Mouse (Mus musculus): ENCODE data around the gene Olfr1123. TPM values are rescaled to one million over a fixed set of nuclear protein-coding genes. Genes with fewer than 3 reads are reported as not detected.
"Not testable (repeated sequence)": the region's sequence is repeated elsewhere in the genome, so short reads cannot be mapped to it uniquely, and the experiment has no call there.

Gene Olfr1123
- total RNA-seq (2014; rRNA removed): not detected in 2 replicates
- polyA plus RNA-seq (2015; fragmentation: Nextera tagmentation; extraction: Ambion mirVana): not detected in 2 replicates

GRCm38 (mm10) chr2:87416335-87416734 is at the start of gene Olfr1123:
Gene Olfr1123 (plus strand): TSS chr2:87416635.
- Histone ChIP-seq H3K4me2 (ENCODE audit: low read depth) (no peak within 1 kb of the TSS), H3K4me3 (ENCODE audit: low read depth, low read length) (no peak within 1 kb of the TSS), H3K9ac (no peak within 1 kb of the TSS), H3K4me1 (ENCODE audit: insufficient read depth) (no peaks in the 10 kb centered on the region), H3K9me3 (ENCODE audit: low read length) (no peaks in the 10 kb centered on the region), H3K27ac (ENCODE audit: low read depth, low read length) (no peak within 1 kb of the TSS), H3K27me3 (ENCODE audit: insufficient read depth, low read length) (no peaks in the 10 kb centered on the region), H3K36me3 (ENCODE audit: insufficient read depth) (no peaks in the 10 kb centered on the region)
- ATAC-seq (no peak), DNase-seq (no peak)
- TF ChIP-seq CTCF (IDR thresholded peaks at IDR 0.05; ENCODE audit: low read depth): no peak
- 82% methylated on average over 1 of the region's 1 CpGs for WGBS

DNA sequence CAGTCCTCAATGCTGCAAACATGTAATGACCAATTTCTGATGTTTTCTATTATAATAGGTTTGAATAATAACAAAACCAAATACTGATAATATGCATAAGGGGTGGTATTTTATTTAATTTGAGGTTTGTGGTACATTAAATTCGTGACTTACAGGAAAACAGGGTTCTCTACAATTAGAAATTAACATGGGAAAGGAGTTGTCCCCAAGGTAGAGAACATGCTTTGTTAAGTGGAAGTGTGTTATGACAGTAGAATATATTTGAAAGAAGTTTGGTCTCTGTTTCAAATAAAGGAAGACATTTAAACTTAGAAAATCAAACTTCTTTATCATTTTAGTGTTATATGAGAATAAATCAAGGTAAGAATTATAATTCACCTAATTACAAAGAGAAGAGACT is 46.8 kb upstream of the Olfr1123 start, which contains the start of gene Olfr1121:
Gene Olfr1121 (plus strand): TSS at position 301 of the 400 bp plus-strand sequence.
- H3K9me3 ChIP-seq (ENCODE audit: low read length): no peaks in the 10 kb centered on the region
- H3K4me2 ChIP-seq (ENCODE audit: low read depth): no peak within 1 kb of the TSS
- DNase-seq (no peak), ATAC-seq (no peak)
- no peak for TF ChIP-seq CTCF (IDR thresholded peaks at IDR 0.05; ENCODE audit: low read depth)
- no peak within 1 kb of the TSS for H3K9ac ChIP-seq
- no peaks in the 10 kb centered on the region for H3K27me3 ChIP-seq (ENCODE audit: insufficient read depth, low read length)
- H3K4me3 ChIP-seq (ENCODE audit: low read depth, low read length): no peak within 1 kb of the TSS
- no peaks in the 10 kb centered on the region for H3K4me1 ChIP-seq (ENCODE audit: insufficient read depth)
- no peaks in the 10 kb centered on the region for H3K36me3 ChIP-seq (ENCODE audit: insufficient read depth)
- 25% methylated on average over 1 of the region's 1 CpGs for WGBS
- no peak within 1 kb of the TSS for H3K27ac ChIP-seq (ENCODE audit: low read depth, low read length)

- WGBS: 84% methylated on average over 4 of the region's 4 CpGs
- TF ChIP-seq CTCF (IDR thresholded peaks at IDR 0.05; ENCODE audit: low read depth): no peak
- H3K4me3 ChIP-seq (ENCODE audit: low read depth, low read length): no peak overlapping the region
- DNase-seq (no peak), ATAC-seq (no peak)
- no peaks in the 10 kb centered on the region for H3K9me3 ChIP-seq (ENCODE audit: low read length)
- no peaks in the 10 kb centered on the region for H3K36me3 ChIP-seq (ENCODE audit: insufficient read depth)
- H3K9ac ChIP-seq: no peak overlapping the region
- H3K4me1 ChIP-seq (ENCODE audit: insufficient read depth): no peaks in the 10 kb centered on the region
- no peak overlapping the region for H3K27ac ChIP-seq (ENCODE audit: low read depth, low read length)
- no peaks in the 10 kb centered on the region for H3K27me3 ChIP-seq (ENCODE audit: insufficient read depth, low read length)
- no peak overlapping the region for H3K4me2 ChIP-seq (ENCODE audit: low read depth)
Measured at GRCm38 (mm10) chr2:87371726-87372125, 44.7 kb upstream of the Olfr1123 start.

DNA sequence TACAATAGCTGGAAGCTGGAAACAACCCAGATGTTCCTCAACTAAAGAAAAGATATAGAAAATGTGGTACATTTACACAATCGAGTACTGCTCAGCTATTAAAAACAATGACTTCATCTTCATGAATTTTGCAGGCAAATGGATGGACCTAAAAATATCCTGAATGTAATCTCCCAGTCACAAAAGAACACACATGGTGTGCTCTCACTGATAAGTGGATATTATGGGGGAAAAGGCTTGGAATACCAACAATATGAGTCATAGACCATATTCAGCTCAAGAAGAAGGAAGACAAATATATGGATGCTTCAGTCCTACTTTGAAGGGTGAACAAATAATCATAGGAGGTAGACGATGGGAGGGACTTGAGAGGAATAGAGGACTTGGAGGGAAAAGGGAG is 32.5 kb upstream of the Olfr1123 start:
- H3K9me3 ChIP-seq (ENCODE audit: low read length): no peaks in the 10 kb centered on the region
- no peaks in the 10 kb centered on the region for H3K36me3 ChIP-seq (ENCODE audit: insufficient read depth)
- no peak overlapping the region for H3K27ac ChIP-seq (ENCODE audit: low read depth, low read length)
- H3K4me1 ChIP-seq (ENCODE audit: insufficient read depth): no peaks in the 10 kb centered on the region
- 86% methylated on average over 2 of the region's 2 CpGs for WGBS
- H3K4me3 ChIP-seq (ENCODE audit: low read depth, low read length): no peak overlapping the region
- DNase-seq (no peak), ATAC-seq (no peak)
- no peak for TF ChIP-seq CTCF (IDR thresholded peaks at IDR 0.05; ENCODE audit: low read depth)
- no peaks in the 10 kb centered on the region for H3K27me3 ChIP-seq (ENCODE audit: insufficient read depth, low read length)
- H3K9ac ChIP-seq: no peak overlapping the region
- H3K4me2 ChIP-seq (ENCODE audit: low read depth): no peak overlapping the region

DNA sequence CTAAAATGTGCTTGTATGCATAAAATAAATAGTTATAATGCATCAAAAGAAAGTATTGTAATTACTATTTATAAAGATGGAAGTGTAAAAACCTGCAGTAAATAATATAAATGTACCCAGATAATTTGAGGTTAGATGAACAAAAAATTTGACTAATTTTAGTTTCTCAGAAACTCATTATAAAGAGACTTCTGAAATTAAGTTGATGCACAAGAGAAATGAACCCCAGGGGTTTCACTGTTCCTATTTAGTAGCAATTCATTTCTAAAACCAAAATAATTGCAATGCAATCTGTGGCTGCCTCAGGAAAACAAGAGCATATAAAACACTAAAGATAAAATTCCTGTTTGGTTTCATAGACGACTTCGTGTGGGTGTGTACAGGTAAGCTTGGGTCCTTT is 30.9 kb upstream of the Olfr1123 start, which contains the start of gene Olfr1122:
Gene Olfr1122 (plus strand): TSS at position 301 of the 400 bp plus-strand sequence.
- H3K27me3 ChIP-seq (ENCODE audit: insufficient read depth, low read length): no peaks in the 10 kb centered on the region
- WGBS: 86% methylated on average over 2 of the region's 2 CpGs
- no peak within 1 kb of the TSS for H3K9ac ChIP-seq
- ATAC-seq: no peak
- no peaks in the 10 kb centered on the region for H3K36me3 ChIP-seq (ENCODE audit: insufficient read depth)
- no peak within 1 kb of the TSS for H3K27ac ChIP-seq (ENCODE audit: low read depth, low read length)
- TF ChIP-seq CTCF (IDR thresholded peaks at IDR 0.05; ENCODE audit: low read depth): no peak
- no peak within 1 kb of the TSS for H3K4me2 ChIP-seq (ENCODE audit: low read depth)
- no peak within 1 kb of the TSS for H3K4me3 ChIP-seq (ENCODE audit: low read depth, low read length)
- no peak for DNase-seq
- H3K9me3 ChIP-seq (ENCODE audit: low read length): no peaks in the 10 kb centered on the region
- no peaks in the 10 kb centered on the region for H3K4me1 ChIP-seq (ENCODE audit: insufficient read depth)

DNA sequence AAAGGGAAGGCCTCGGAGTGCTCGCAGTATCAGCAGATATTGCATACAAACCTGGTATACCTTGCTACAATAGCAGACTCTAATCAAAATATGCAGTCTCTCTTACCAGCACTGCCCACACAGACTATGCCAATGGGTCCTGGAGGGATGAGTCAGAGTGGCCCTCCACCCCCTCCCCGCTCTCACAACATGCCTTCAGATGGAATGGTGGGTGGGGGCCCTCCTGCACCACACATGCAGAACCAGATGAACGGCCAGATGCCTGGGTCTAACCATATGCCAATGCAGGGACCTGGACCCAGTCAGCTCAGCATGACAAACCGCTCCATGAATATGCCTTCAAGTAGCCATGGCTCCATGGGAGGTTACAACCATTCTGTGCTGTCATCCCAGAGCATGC is 22.8 kb upstream of the Olfr1123 start:
- WGBS: 92% methylated on average over 5 of the region's 5 CpGs
- ATAC-seq: peak; percentile 65; the same call in 1 of the 2 replicates

GRCm38 (mm10) chr2:87394686-87395085 is 21.7 kb upstream of the Olfr1123 start:
- not testable (repeated sequence) for H3K27me3 ChIP-seq (ENCODE audit: insufficient read depth, low read length); ATAC-seq; H3K9me3 ChIP-seq (ENCODE audit: low read length); H3K27ac ChIP-seq (ENCODE audit: low read depth, low read length); H3K9ac ChIP-seq; H3K36me3 ChIP-seq (ENCODE audit: insufficient read depth); H3K4me1 ChIP-seq (ENCODE audit: insufficient read depth); H3K4me3 ChIP-seq (ENCODE audit: low read depth, low read length); H3K4me2 ChIP-seq (ENCODE audit: low read depth)
- peak; percentile 30; the same call in 1 of the 2 replicates for TF ChIP-seq CTCF (IDR thresholded peaks at IDR 0.05; ENCODE audit: low read depth)
- WGBS: 84% methylated on average over 7 of the region's 7 CpGs
- peak; percentile 14 for DNase-seq

More for the DNA sequence above, 22.8 kb upstream of the Olfr1123 start:
- H3K27ac ChIP-seq (ENCODE audit: low read depth, low read length); H3K4me2 ChIP-seq (ENCODE audit: low read depth); H3K9ac ChIP-seq; H3K9me3 ChIP-seq (ENCODE audit: low read length); H3K27me3 ChIP-seq (ENCODE audit: insufficient read depth, low read length); DNase-seq; H3K4me3 ChIP-seq (ENCODE audit: low read depth, low read length); H3K4me1 ChIP-seq (ENCODE audit: insufficient read depth); H3K36me3 ChIP-seq (ENCODE audit: insufficient read depth): not testable (repeated sequence)
